Mouse (Mus musculus): Measurements from ENCODE around the gene Adgrv1. TPM values are rescaled to one million over a fixed set of nuclear protein-coding genes. Genes with fewer than 3 reads are reported as not detected.

The Adgrv1 gene
- polyA plus RNA-seq, 1 experiment from 2014 or later, result 1.1 TPM

- H3K27me3 ChIP-seq (ENCODE audit: control insufficient read depth, insufficient read depth, low read length), result no peaks in the 10 kb centered on the region
- no peaks in the 10 kb centered on the region for H3K4me1 ChIP-seq (ENCODE audit: control insufficient read depth, insufficient read depth, low read length)
- no peaks in the 10 kb centered on the region for H3K9me3 ChIP-seq (replicated peaks; ENCODE audit: control insufficient read depth, low read length)
- no peak overlapping the region for H3K4me3 ChIP-seq (ENCODE audit: low read depth, low read length)
- no peak for ATAC-seq (replicated peaks; ENCODE audit: insufficient number of reproducible peaks, low FRiP score, low TSS enrichment)
- no peak overlapping the region for H3K4me2 ChIP-seq
- no peak overlapping the region for H3K9ac ChIP-seq (ENCODE audit: low read depth, low read length)
- no peak overlapping the region for H3K27ac ChIP-seq (ENCODE audit: low read depth, low read length)
- 86% methylated on average over 4 of the region's 4 CpGs for WGBS (ENCODE audit: insufficient replicate concordance)
- H3K36me3 ChIP-seq (ENCODE audit: control insufficient read depth, insufficient read depth, low read length), result no peaks in the 10 kb centered on the region
These were observed 581.5 kb downstream of the Adgrv1 start for GRCm38 (mm10) chr13:81051448-81051847.

- WGBS (ENCODE audit: insufficient replicate concordance), result 67% methylated on average over 5 of the region's 5 CpGs
- Histone ChIP-seq H3K4me1 (ENCODE audit: control insufficient read depth, insufficient read depth, low read length) (no peaks in the 10 kb centered on the region), H3K27ac (ENCODE audit: low read depth, low read length) (no peak overlapping the region), H3K9ac (ENCODE audit: low read depth, low read length) (no peak overlapping the region), H3K4me2 (no peak overlapping the region), H3K36me3 (ENCODE audit: control insufficient read depth, insufficient read depth, low read length) (no peaks in the 10 kb centered on the region), H3K27me3 (ENCODE audit: control insufficient read depth, insufficient read depth, low read length) (no peaks in the 10 kb centered on the region), H3K4me3 (ENCODE audit: low read depth, low read length) (no peak overlapping the region), H3K9me3 (replicated peaks; ENCODE audit: control insufficient read depth, low read length) (no peaks in the 10 kb centered on the region)
- no peak for ATAC-seq (replicated peaks; ENCODE audit: insufficient number of reproducible peaks, low FRiP score, low TSS enrichment)
These were observed 582.0 kb downstream of the Adgrv1 start for GRCm38 (mm10) chr13:81050911-81051310.

- no peaks in the 10 kb centered on the region for H3K36me3 ChIP-seq (ENCODE audit: control insufficient read depth, insufficient read depth, low read length)
- no peak overlapping the region for H3K27ac ChIP-seq (ENCODE audit: low read depth, low read length)
- H3K27me3 ChIP-seq (ENCODE audit: control insufficient read depth, insufficient read depth, low read length), result no peaks in the 10 kb centered on the region
- no peak overlapping the region for H3K9ac ChIP-seq (ENCODE audit: low read depth, low read length)
- no peak overlapping the region for H3K4me2 ChIP-seq
- 82% methylated on average over 11 of the region's 11 CpGs for WGBS (ENCODE audit: insufficient replicate concordance)
- ATAC-seq (replicated peaks; ENCODE audit: insufficient number of reproducible peaks, low FRiP score, low TSS enrichment), result no peak
- no peaks in the 10 kb centered on the region for H3K9me3 ChIP-seq (replicated peaks; ENCODE audit: control insufficient read depth, low read length)
- H3K4me1 ChIP-seq (ENCODE audit: control insufficient read depth, insufficient read depth, low read length), result no peaks in the 10 kb centered on the region
- no peak overlapping the region for H3K4me3 ChIP-seq (ENCODE audit: low read depth, low read length)
These were observed 587.6 kb downstream of the Adgrv1 start for GRCm38 (mm10) chr13:81045345-81045744.

Small RNAs within 50 kb of the gene (microRNA-seq; reads per million reads assigned to microRNA genes)
- not detected for gene Gm25241 (ENCODE audit: borderline number of aligned reads)

Other genes starting within 250 kb of the Adgrv1 start
- gene Lysmd3, start 24.5 kb upstream of the Adgrv1 start, polyA plus RNA-seq (2014; fragmentation: Nextera tagmentation; extraction: Ambion mirVana), result 24.6 and 27.3 TPM in 2 replicates
- 22.5 and 26.2 TPM in 2 replicates for gene Polr3g, start 77.9 kb upstream of the Adgrv1 start, polyA plus RNA-seq (2014; fragmentation: Nextera tagmentation; extraction: Ambion mirVana)
- gene Mblac2, start 78.2 kb upstream of the Adgrv1 start, polyA plus RNA-seq (2014; fragmentation: Nextera tagmentation; extraction: Ambion mirVana), result 6.1 and 6.6 TPM in 2 replicates
- 220 and 240 TPM in 2 replicates for gene Cetn3, start 149.9 kb upstream of the Adgrv1 start, polyA plus RNA-seq (2014; fragmentation: Nextera tagmentation; extraction: Ambion mirVana)